Mouse (Mus musculus): ENCODE results near the gene Mgat4c. TPM values are rescaled to one million over a fixed set of nuclear protein-coding genes. Genes with fewer than 3 reads are reported as not detected.

Mgat4c gene
- total RNA-seq (2021) = 27.6 and 29.6 TPM in 2 replicates
- long read RNA-seq, partial matches to known transcripts = 0 of 4 reads
- long read RNA-seq, other reads (novel, unspliced or antisense) = 1 of 4 reads

DNA sequence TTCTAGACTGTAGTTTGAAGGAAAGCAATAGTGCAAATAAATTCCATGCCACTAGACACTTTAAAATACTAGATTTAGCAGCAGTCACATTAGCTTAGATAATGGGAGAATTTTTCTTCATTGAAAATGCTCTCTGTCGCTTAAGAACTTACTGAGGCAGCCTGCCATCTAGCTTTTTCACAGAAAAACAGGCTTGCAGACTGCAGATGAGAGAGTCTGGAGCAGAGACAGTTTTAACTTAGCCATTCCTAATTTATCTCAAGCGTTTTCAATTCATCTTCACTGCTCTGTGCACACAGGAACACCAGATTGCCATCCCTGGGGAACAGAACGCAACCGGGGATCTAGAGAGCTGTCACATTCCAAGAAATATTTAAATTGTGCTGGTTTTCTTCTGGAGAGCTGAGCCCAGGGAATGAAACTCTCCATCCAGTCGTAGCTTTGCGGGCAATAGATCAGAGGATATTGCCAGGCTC lies at the start of gene Mgat4c:
Mgat4c (plus strand) TSS at position 51 of the 476 bp plus-strand sequence.
- DNase-seq = no peak

- no peak for DNase-seq
Observed at GRCm38 (mm10) chr10:101635266-101635665, 46.0 kb upstream of the Mgat4c start.

DNA sequence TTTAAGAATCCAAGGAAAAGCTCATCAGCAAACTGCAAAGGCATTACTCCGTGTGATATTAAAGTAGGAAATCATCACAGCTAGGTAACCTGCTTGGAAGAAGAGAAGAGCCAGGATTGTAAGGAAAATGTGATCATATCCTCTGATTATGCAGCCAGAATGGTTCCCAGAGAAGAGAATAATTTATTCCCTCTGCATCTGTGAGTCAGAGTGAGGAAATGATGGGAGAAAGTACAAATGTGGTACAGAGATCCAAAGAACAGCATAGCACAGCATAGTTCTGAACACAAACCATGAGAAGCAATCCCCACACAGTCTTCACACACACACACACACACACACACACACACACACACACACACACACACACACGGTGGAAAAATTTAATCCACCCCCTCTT lies 40.2 kb upstream of the Mgat4c start:
- DNase-seq = no peak

- no peak for DNase-seq
Observed at GRCm38 (mm10) chr10:101681914-101682313, 627 bp downstream of the Mgat4c start.

DNA sequence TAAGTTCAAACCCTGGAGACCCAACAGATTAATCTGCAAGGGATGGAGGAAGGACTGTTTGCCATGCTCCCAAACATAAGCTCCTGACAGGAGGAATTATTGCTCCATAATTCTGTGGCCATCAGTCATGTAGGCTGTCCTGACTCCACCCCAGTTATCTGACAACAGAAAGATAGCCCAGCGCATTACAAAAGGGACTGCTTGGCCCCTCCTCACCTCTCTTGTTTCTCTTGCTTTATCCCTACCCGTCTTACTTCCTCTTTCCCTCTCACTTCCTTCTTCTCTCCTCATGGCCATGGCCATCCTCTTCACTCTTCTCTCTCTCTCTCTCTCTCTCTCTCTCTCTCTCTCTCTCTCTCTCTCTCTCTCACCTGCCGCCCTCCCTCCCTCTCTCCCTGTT lies 80.5 kb downstream of the Mgat4c start:
- no peak for DNase-seq

- DNase-seq = no peak
Observed at GRCm38 (mm10) chr10:101770688-101771087, 89.4 kb downstream of the Mgat4c start.

DNA sequence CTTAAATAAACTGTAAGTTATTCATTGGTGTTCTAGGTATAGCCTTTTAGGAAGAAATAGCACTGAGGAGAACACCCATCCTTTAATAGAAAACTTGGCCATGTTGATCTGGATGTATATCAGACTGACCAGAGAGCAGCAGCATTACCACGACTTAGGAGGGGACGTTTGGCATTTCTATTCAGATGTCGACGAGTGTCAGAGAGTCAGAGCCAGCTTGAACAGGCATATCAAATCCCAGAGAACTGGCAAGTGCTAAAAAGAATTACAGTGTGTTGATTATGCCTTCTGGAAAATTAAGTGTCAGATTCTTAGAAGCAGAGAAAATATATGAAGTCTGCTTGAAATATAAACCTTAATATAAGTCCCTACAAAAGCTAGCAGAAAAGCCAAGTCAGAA lies 89.9 kb downstream of the Mgat4c start:
- no peak for DNase-seq

- DNase-seq = no peak
Observed at GRCm38 (mm10) chr10:101783161-101783744, 102.0 kb downstream of the Mgat4c start.

GRCm38 (mm10) chr10:101795507-101795906 lies 114.2 kb downstream of the Mgat4c start:
- no peak for DNase-seq

DNA sequence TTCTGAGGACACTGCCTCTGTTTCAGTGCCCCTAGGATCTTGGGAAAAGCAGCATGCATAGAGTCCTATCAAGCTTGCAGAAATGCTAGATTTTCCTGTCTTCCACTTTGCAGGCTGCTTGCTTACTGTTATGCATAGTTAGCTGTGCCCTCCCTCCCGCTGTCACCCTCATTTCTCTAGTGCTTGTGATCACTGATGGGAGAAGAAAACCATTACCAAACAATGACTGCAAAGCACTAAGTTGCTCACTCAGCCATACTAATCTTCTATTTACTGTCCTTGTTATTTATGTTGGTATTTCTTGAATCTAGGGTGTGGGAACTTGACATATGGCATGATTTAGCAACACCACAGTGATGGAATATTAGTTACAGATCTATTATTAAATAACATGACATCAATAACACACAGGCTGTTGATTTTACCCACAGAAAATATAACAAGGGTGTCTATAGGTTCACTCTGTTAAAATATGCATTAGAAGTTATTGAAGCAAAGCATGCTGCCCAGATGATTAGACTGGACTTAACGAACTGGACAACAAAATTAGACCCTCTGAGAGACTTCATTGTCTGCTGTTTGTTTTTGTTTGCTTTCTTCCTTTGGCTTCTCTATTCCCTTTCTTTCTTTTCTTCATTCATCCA lies 117.7 kb downstream of the Mgat4c start:
- DNase-seq = no peak

DNA sequence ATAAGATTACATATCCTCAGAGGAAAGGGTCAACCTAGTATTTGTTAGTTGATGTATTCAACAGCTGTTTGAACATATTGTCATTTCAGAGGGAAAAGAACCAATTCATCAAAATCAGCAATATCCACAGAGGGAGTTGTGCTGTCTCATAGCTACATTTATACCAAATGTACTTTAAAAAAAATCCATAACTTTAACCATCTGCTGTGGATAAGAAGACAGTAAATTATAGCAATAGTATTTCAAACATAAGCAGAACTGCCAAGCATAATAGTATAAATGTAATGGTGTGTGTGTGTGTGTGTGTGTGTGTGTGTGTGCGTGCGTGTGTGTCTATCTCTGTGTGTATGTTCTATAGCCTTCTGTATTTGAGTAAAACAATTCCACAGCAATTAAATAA lies 127.5 kb downstream of the Mgat4c start:
- no peak for DNase-seq

DNA sequence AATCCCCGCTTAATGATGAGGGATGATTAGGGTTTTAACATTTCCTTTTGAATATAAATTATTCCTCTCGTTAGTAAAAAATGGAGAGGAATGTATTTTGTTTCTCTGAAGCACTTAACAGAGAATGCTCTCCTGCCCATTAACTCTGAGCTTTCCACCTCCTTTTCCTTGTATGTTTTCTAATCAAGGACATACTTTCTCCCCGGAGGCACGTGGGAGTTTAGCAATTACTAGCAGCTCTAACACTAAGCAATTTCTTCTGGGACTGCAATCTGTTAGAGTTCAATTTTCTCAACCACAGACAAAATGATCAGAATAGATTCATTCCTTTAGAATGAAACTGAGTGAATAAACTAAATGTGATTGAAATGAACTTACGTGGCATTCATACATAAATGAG lies 135.6 kb downstream of the Mgat4c start:
- DNase-seq = no peak

GRCm38 (mm10) chr10:101827944-101828343 lies 146.7 kb downstream of the Mgat4c start:
- no peak for DNase-seq

GRCm38 (mm10) chr10:101856115-101856514 lies 174.8 kb downstream of the Mgat4c start:
- DNase-seq = no peak

DNA sequence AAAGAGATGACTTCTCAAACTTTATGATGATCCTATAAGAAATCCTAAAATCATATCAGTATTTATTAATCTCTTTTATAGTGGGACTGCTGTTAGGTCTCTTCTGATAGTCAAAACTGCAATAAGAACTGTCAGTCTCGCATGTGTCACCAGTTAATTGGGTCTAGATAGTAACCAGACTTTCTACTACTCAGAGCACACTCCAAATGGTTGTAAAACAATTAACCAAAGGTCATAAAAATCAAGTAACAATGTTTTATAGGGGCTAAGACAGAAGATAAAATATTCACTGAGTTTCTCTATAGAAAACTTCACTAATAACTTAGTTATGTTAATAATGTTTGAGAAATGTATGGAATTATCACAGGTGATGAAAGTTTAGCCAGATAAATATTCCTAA lies 208.6 kb downstream of the Mgat4c start:
- DNase-seq = no peak

GRCm38 (mm10) chr10:101917328-101917814 lies 236.1 kb downstream of the Mgat4c start:
- no peak for DNase-seq

DNA sequence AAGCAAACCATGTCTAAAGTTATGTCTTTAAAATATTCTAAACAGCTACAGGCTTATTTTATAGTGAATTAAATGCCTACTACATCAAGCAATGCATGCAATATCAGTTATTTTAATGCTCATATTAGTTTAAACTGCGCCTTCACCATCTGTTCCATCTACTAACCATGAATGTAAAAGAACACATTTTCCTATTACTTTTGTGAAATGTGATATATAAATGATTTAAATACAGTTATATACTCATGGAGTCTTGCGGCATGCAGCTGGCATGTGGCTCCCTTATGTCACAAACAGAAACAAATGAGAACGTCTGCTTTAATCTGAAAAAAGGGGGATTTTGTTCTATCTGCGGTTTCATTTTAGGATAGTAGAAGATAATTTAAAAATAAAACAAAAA lies 316.3 kb downstream of the Mgat4c start:
- DNase-seq = no peak

GRCm38 (mm10) chr10:102042513-102042912 lies 361.2 kb downstream of the Mgat4c start:
- DNase-seq = no peak

- no peak for DNase-seq
Observed at GRCm38 (mm10) chr10:102056218-102056617, 374.9 kb downstream of the Mgat4c start.

DNA sequence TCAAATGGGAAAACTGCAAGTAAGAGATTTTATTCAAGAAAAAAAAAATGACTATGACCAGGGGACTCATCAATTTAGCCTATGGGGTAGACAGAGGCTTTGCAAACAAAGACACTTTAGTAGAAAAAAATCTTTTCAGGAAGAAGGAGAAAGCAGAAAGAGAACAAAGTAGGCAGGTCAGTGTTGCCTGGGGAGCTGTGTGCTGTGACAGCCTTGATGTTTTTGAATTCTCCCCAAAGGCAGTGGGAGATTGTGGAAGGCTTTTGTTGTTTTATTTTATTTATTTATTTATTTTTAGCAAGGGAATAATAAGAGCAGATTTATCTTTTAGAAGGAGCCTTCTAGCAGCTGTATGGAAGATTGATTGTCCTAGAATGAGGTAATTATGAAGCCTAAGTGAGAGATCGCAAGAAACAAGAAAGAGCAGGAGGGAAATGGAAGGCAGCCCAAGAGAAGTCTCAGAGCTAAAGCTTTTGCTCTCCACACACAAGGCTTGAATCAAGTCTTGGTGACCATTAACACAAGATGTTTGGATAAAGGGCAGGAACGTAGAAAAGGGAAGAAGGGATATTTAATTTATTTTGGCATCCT lies 375.8 kb downstream of the Mgat4c start:
- DNase-seq = no peak

DNA sequence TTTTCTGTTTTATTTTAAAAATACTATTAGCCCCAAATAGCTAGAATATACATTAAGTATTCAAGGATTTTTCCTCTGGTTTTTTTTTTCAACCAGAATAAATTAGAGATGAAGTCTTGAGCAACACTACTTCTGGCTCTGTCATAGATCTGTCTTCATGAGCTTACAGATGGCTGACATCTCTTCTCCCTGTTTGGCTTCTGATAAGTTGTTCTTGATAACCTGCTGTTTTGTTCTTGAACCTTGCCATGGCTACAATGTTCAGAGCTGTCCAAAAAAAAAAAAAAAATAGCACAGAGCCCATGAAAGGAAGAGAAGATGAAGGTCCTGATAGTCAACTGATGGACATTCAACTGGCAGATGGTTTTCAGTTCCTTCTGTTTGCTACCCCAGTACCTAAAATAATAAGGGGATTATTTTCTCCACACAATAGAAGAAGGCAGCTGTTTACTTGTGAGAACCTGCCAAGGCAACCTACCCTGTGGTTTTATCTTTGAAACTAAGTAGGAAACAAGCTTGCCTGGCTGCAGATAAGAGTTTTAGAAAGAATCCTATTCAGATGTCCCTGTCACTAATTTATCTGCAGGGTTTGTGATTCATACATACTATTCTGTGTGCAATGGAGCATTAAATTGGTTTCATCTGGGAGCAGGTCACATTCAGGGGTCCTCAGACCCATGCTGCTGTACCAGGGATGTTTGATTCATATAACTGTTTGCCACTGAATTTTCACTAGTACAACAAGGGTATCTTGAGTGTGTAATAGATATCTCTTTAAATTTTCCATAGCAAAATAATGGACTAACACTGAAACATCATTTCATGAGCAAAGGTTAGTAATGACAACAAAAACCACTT lies 393.5 kb downstream of the Mgat4c start:
- no peak for DNase-seq

DNA sequence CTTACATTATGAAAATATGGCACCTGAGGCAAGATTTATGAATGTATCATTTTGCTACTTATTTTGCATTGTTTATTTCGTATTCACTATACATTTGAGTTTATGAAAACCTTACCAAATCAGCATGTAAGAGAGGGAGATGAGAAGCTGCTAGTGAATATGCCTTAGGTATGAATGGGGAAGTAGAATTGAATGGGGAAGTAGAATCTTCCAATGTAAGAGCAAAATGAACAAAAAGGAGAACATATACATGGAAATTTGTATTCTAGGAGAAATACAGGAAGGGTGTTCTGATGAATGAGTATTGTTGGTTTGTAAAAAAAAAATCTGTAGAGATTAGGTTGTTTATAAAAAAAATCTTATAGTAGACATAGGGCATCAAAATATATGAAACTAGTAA lies 441.9 kb downstream of the Mgat4c start:
- DNase-seq = no peak

GRCm38 (mm10) chr10:102127340-102127739 lies 446.1 kb downstream of the Mgat4c start:
- DNase-seq = no peak

All from adrenal gland, postnatal 25 days (tissue).